Mouse (Mus musculus): ENCODE data around the gene D630039A03Rik.
A peak's percentile ranks its signal among the peaks of the same experiment; 100 is the strongest.

The D630039A03Rik gene

DNA sequence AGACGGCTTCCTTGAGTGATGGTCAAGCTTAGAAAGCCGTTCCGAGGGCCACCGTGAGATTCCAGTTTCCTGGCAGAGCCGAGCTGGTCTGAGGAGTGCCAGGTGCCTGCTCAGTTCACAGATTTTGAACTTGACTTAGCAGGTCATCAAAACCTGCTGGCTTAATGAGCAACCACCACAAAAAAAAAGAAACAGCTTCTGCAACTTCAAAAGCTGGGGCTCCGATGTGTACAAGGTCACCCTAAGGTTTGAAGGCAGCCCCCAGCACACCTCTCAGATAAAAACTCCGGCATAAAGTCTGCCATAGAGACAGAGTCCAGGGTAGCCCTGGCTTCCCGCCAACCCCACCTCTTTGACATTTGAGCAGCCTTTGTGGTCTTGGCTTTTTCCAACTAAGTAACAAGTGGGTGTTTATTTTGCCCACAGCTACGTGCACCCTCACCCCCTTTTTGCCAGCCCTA, at the start of gene D630039A03Rik:
D630039A03Rik (minus strand) TSS at position 97 of the 461 bp plus-strand sequence.
- DNase-seq (ENCODE audit: low spot score in 2 of 2): peak; percentile 9 to 27

DNA sequence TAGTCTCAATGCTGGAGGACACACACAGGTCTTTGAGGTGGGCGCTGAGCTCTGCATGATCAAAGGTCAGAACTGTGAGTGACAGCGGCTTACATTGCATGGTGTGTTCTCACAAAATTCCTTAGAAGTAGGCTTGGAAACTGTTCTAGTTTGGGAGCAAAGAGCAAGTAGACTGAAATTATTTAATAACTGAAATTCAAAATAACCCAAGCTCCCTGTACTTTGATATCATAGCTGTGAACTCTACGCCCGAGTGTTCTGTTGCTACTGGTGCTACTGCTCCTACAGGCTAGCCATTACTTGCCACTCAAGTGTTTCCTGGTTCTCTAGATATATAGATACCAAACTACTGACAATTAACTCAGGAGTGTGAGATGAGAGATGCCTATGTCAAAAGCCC, 49.4 kb upstream of the D630039A03Rik start:
- no peak for DNase-seq (ENCODE audit: low spot score in 2 of 2)

DNA sequence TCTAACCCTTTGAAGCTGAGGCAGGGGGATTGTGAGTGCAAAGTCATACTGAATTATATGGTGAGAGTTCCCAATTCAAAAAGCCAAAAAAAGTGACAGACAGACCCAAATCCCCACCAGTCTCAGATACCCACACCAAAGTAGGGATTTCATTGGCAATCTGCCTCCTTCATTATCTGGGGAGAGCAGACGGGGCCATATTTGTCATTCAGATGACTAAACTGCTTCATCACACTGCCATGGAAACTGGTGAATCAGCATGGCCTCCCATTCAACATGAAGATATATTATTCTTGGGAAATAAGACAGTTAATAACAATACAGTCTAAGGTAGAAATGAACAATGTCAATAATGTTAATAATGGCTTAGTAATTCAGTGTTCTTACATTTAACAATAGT, 48.0 kb upstream of the D630039A03Rik start:
- no peak for DNase-seq (ENCODE audit: low spot score in 2 of 2)

DNA sequence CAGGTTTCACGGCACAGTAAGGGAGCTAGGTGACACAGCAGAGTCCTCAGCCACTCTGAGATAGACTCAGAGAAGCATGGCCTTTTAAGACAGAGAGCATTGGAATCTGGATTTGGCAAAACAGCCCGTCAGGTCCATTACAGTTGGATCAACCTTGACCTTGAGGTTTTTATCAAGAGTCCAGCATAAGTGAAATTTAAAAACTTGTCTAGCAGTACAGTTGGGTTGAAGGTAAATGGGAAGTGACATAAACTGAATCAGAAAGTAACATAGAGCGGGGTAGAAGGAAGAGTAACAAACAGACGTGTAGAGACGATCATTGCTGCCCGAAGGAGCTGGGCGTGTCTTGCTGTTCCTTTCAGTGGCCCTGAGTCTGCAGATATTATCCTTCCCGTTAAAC, 43.0 kb upstream of the D630039A03Rik start:
- no peak for DNase-seq (ENCODE audit: low spot score in 2 of 2)

DNA sequence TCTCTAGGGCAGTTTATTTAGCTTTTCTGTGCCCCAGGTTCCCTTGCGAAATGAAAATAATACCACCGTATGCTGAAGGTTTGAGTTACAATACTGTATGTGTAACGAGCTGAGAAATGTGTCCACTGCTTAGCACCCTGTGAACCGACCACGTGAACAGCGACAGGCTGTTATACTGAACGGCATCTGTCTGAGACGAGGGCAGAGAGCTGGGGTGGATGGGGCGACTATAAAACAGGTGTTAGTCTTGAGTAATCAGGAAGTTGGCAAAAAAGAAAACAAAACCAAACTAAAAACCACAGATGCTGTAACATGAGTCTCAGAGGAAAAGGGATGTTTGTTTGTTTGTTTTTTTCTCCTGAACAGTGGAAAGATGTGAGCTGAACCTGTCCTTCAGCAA, 42.0 kb upstream of the D630039A03Rik start:
- DNase-seq (ENCODE audit: low spot score in 2 of 2): no peak

DNA sequence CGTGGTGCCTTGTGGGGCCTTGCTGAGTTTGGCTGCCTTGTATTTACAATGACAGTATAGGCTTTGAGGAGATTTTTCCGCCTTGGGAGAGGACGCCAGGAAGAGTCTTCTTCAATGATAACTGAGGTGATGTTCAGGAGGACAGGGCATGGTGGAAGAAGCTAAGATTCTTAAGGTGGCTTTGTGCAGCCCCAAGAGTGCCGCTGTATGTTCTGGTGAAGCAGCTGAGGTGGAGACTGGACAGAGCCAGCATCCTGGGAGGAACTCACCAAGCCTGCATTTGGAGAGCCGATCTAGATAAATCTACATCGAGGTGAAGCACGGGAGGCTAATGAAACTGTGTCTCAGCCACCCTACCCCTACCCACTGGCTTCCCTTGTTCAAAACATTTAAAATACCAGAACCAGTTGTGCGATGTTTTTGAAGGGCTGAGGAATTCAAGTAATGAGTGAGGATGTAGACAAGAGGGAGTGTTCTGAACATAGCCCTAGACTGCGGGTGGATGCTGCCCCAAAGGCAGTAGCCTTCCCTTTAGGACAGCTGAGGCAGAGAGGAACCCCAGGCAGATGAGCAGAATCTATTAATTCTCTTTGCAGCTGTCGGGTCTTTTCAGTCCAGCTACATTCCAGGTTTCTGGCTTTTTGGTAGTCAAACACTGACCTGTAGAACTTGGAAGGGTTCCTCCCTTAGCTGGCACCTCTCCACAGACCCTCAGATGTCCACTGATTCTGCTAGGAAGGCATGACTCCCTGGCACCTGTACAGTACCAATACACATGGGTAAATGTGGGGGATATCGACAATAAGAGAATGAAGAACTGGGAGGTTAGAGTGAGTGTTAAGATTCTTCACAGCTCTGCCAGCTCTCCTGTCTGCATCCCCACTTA, 41.3 kb upstream of the D630039A03Rik start:
- DNase-seq (ENCODE audit: low spot score in 2 of 2): peak in 1 of 2 experiments; percentile 14

DNA sequence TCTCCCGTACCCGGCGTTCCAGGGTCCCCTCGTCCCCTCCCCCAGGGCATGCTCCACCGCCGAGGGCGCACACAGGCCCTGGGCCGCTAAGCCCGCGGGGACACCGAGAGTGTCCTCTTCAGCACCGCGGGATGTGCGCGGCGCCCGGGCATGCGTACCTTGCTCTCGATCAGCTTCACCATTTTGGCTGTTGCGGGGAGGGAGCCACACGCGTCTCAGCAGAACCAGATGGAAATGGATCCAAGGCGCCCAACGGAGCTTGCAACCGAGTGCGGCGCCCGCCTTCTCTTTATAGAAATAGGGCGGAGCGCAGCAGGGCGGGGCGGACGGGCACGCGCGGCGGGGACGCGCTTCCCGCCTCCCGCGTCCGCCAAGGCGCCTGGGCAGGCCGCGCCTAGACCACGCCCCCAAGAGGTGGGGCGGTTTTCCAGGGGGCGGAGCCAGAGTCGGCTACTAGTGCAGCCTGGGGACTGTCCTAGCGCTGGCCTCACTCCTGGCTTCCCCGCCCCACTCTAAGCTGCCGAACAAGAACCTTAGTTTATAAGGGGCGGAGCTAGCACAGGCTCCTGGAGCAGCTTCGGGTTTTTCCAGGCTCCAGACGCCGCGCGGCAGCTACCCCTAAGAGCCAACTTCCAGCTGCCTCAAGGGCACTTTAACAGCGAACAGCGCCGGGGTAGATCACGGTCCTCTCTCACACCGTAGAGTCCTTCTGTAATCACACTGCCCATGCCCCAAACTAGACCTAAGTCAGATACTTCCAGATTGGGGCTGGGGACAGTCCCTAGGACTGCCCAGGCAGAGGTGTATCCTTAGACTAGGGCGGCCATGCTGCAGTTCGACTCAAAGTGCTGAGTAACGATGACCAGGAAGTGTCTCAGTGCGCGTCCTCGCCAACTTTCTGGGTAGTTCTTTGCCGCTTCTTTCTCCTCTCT, 40.2 kb upstream of the D630039A03Rik start, which contains the start of gene Txn1:
Txn1 (minus strand) TSS at position 383 of the 932 bp plus-strand sequence.
- DNase-seq (ENCODE audit: low spot score in 2 of 2): peak; percentile 98

DNA sequence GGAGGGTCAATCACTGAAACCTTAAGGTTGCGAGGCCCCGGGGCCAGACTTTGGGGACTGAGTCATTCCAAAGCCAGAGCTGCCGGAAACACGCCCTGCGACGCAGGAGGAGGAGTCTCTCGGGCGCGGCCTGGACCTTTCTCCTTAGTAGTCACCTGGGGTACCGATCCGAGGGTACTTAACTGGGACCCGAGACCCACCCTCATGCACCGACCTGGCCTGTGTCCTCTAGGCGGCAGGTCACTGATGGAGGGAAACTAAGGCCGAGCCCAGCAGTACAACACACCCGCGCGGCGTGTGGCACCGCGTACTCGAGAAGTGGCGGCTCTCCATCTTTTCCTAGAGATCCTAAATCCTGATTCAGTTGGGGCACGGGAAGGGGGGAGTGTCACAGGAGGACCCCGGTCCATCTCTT, 39.5 kb upstream of the D630039A03Rik start:
- DNase-seq (ENCODE audit: low spot score in 2 of 2): peak; percentile 71 to 77

DNA sequence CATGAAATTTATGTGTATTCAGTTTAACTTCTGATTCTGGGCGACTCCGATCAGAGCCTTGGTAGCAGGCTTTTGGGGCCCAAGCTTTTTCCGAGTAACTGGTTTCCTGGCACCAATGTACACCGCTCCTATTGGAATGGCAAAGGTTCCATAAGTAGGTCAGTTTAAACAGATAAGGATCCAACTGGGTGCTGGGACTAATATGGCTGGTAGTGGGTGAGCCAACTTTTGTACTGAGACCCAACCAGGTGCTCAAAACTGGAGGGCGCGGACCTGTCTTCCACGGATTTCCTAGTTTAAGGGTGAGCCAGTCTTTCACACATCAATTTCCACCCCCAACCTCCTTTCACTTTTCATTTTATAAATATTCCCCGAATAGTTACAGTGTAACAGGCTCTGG, 38.9 kb upstream of the D630039A03Rik start:
- DNase-seq (ENCODE audit: low spot score in 2 of 2): no peak

DNA sequence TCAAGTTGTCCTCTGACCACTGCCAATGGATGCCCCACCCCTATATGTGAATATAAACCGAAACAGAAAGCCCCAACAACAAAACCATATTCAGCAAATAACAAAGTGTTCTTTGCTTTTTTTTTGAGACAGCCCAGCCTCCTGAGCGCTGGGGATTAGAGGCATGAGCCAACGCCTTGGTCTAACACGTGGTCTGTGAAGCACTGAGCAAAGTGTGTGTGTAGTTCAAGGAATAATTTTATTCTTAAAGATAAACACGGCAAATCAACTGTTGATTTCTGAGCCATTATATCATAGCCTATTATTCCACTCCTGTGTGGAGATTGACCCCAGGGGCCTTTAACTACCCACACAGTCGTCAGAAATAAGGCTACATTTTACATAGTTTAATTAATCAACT, 38.5 kb upstream of the D630039A03Rik start:
- no peak for DNase-seq (ENCODE audit: low spot score in 2 of 2)

DNA sequence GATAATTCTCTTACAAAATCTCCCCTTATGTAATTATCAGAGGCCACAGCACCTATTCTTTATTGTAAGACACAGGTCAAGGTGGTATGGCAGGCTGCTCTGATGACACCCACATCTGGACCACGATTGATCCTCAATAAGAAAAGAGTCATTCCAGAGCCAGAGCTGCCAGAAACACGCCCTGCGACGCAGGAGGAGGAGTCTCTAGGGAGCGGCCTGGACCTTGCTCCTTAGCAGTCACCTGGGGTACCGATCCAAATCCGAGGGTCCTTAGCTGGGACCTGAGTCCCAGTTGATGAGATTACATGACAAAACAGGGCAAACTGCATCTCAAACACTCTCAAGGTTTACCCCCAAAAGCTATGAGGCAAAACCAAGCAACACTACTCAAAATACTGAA, 37.7 kb upstream of the D630039A03Rik start:
- no peak for DNase-seq (ENCODE audit: low spot score in 2 of 2)

DNA sequence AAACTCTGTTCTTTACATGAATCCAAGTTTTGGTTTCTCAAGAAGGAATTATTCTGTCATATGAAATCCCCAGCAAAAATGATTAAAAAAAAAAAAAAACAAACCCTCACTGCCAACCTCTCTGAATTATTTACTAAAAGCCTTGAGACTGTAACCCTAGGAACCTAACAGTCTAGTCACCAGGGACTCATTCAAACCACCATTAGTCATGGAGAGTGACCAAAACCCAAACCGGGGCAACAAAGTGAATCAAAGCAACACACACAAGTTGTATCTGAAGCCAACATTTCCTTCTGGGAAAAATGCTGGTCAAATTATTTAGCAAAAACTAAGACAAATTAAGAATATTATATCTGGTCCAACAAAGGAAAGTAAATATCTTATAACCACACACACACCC, 36.8 kb upstream of the D630039A03Rik start:
- DNase-seq (ENCODE audit: low spot score in 2 of 2): no peak

DNA sequence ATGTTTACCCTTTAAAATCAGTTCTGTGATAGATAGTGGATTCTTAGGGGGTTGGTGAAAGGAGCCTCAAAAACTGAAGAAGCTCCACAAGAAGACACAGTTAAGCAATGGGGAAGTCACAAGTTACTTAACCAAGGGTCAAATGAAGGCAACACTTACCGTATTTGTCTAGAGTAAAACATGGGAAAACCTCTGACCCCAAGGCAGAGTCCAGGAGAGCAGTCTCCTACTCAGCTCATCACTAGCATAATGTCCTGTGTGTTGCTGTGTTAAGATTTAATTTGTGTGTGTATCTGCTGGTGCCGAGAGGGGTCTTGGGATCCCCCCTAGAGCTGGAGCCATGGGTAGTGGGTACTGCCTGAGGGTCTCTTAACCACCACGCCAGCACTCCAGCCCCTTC, 36.3 kb upstream of the D630039A03Rik start:
- no peak for DNase-seq (ENCODE audit: low spot score in 2 of 2)

DNA sequence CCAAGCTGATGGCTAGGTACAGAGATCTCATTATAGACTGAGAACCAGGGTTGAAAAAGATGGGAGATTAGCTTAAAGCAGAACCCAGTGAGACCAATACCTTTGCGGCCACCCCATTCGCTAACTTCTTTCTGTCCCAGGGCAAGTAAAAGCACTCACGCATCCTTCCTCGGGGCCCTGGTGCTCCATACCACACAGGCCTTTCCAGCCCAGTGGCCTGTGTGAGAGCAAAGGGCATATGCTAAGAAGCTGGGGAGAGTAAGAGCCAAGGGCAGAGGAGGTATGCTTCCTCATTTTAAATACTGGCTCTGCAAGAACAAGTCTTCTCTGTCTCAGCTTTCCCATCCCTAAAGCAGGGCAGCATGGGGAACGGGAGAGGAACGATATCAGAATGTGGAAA, 33.8 kb upstream of the D630039A03Rik start:
- DNase-seq (ENCODE audit: low spot score in 2 of 2): no peak

DNA sequence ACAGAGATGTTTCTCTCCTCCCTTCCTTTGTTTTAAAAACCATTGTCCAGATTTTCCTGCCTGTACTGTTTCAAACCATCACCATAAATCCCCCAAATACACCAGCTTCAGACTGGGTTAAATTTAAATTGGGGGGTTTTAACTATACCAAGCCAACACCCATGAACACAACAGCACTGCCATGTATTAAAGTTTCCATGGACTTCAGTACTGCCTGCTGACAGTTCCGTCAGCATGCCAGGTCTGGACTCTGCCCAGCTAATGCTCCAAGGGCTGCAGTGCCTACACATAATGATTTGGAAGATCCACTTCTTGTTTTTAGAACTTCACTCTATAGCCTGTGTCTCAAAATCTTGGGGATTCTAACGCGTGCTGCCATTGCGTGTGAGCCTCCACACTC, 31.4 kb upstream of the D630039A03Rik start:
- no peak for DNase-seq (ENCODE audit: low spot score in 2 of 2)

DNA sequence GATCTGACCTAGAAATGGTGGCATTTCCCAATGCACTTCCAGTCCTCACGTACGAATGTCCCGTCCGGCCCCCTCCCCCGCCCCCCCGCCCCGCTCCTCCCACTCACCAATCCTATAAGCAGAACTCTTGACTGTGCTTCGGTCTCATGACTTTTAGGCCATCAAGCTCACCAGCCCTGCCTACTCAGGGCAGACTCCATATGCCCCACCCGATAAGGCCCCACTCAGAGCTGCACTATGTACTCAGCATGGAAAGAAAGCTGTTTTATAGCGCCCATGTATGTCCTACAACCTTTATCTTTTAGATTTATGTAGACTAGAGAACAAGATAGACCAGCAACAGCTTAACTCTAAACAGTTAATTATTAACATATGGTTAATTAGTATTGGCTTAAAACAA, 30.9 kb upstream of the D630039A03Rik start:
- DNase-seq (ENCODE audit: low spot score in 2 of 2): no peak

DNA sequence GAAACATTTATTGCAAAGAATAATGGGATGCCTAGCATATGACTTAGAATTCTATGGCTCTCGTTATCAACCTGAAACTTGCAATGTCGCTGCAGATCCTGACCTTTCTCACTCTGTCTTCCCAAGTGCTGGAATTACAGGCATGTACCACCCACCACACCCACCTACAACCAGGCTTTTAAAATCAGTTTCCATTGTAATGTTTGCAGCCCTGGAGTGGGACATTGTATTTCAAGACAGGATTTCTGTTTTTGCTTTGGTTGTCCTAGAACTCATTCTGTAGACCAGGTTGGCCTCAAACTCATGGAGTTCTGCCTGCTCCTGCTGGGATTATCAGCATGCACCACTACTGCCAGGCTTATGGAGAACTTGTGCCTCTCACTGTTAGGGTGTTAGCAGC, 26.8 kb upstream of the D630039A03Rik start:
- no peak for DNase-seq (ENCODE audit: low spot score in 2 of 2)

DNA sequence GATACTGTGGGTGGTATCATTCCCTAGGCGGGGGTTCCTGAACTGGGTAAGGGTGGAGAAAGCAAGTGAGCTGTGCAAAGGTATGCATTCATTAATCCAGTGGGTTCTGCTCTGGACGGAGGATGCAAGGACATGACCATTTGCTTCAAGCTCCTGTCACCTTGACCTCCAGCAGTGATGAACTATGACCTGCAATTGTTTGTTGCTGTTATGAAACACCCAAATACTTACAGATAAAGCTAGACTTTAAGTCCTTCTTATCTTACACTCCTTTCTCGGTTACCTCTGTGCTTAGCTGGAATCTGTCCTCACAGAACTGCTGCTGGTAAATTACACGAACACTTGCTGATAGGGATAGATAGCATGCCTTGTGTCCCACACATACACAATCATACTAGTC, 24.5 kb upstream of the D630039A03Rik start:
- no peak for DNase-seq (ENCODE audit: low spot score in 2 of 2)

DNA sequence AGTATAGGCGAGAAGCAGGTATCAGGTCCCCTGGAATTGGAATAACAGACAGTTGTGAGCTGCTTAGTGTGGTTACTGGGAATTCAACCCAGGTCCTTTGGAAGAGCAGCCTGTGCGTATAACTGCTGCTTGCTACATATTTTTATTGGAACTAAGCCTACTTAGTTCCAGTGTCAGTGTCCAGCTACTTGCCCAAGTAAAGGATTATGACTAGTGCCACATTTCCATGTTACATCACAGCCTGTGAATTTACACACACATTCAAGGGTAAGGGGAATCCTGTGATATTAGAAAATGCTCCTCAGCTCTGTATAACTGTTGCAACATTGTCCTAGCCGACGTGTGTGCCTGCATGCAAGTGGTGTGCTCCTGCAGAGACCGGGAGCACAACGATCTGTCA, 21.2 kb upstream of the D630039A03Rik start:
- no peak for DNase-seq (ENCODE audit: low spot score in 2 of 2)

DNA sequence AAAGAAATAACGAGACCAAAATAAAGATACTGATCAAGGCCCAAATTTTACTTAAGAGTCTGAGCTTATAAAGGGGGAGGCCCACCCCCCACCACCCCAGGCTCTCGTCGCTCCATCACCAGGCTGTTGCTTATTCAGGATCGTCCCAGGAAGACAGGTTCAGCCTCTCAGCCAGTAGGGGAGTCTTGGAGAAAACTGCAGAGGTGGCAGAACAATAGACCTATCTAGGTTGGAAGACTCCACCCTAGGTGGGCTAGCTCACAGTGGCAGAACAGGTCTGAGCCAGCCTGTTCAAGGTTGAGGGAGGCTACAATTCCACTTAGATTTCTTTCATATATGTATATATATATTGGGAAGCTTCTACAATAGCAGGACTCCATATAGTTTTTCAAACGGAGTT, 18.1 kb upstream of the D630039A03Rik start:
- DNase-seq (ENCODE audit: low spot score in 2 of 2): no peak

DNA sequence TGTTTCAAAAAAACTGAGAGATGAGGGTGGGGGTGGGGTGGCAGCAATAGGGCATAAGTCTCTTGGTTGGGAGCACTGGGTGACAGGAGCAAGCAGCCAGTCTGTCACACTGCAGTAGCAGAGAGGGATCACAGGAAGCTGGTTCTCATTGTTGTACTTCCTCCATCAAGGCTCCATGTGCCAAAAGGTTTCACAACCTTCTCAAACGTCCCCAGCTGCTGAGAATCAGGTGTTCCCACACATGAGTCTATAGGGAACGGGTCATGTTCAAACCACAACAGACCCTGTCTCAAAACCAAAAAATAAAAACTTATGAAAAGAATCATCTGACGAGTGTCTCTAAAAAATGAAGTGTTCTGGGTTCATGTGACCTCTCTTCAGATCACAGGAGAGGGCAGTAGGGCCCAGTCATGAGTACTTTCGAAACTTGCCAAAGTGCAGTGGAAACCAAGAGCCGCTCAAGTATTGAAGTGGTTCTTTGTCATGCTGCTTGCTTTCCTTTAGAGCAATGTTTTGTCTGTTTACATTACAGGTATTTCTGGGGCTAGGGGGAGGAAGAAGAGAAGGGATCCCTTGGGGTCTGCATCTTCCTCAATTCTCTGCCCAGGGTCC, 14.6 kb upstream of the D630039A03Rik start:
- no peak for DNase-seq (ENCODE audit: low spot score in 2 of 2)
